Mouse (Mus musculus) midbrain, postnatal 0 days (tissue): Measurements from ENCODE around the gene D1Ertd622e. TPM values are rescaled to one million over a fixed set of nuclear protein-coding genes. Genes with fewer than 3 reads are reported as not detected.
A peak's percentile ranks its signal among the peaks of the same experiment; 100 is the strongest.

Source experiments
- ATAC-seq: fragments of 200-750 bp; cut with Nextera tagmentation; 2 replicates; pipeline ENCODE4 v1.8.0; 2017; ENCODE audit warnings: moderate number of reproducible peaks, mild to moderate bottlenecking, moderate TSS enrichment, moderate library complexity; ENCODE audit not compliant: low FRiP score
- DNase-seq: peaks from one replicate; pipeline ENCODE4 v3.0.0-alpha.2; 2015; ENCODE audit warnings: low spot score
- H3K27ac ChIP-seq: fragments of 300-500 bp; sonication (generic); 2 replicates; pipeline ENCODE4 v1.5.1; 2014; ENCODE audit warnings: low read depth, mild to moderate bottlenecking, low read length, mixed read lengths
- H3K27me3 ChIP-seq: fragments of 300-500 bp; sonication (generic); 2 replicates; pipeline ENCODE4 v1.6.1; 2014; ENCODE audit warnings: low read length, control low read depth, mixed read lengths; ENCODE audit not compliant: insufficient read depth
- H3K36me3 ChIP-seq: fragments of 300-500 bp; sonication (generic); 2 replicates; pipeline ENCODE4 v1.6.1; 2014; ENCODE audit warnings: low read length, control low read depth, mixed read lengths; ENCODE audit not compliant: insufficient read depth
- H3K4me1 ChIP-seq: fragments of 300-500 bp; sonication (generic); 2 replicates; pipeline ENCODE4 v1.6.1; 2014; ENCODE audit warnings: mild to moderate bottlenecking, control low read depth, antibody characterized with exemption, low read length, mixed read lengths; ENCODE audit not compliant: insufficient read depth
- H3K4me2 ChIP-seq: fragments of 300-500 bp; sonication (generic); 2 replicates; pipeline ENCODE4 v1.6.1; 2014; ENCODE audit warnings: low read depth, mild to moderate bottlenecking, low read length, mixed read lengths; ENCODE audit not compliant: poor library complexity, severe bottlenecking
- H3K4me3 ChIP-seq: fragments of 300-500 bp; sonication (generic); 2 replicates; pipeline ENCODE4 v1.5.1; 2014; ENCODE audit warnings: low read depth, mild to moderate bottlenecking, low read length, moderate library complexity
- H3K9ac ChIP-seq: fragments of 300-500 bp; sonication (generic); replicated peaks from 2 replicates; pipeline ENCODE4 v1.6.1; 2014; ENCODE audit warnings: mild to moderate bottlenecking, low read length, moderate library complexity, mixed read lengths; ENCODE audit not compliant: poor library complexity, severe bottlenecking
- H3K9me3 ChIP-seq: fragments of 300-500 bp; sonication (generic); 2 replicates; pipeline ENCODE4 v1.6.1; 2016; ENCODE audit warnings: low read length, control low read depth
- CTCF ChIP-seq: IDR thresholded peaks from 2 replicates; pipeline ENCODE4 v1.5.1; 2016; ENCODE audit warnings: antibody characterized with exemption, mild to moderate bottlenecking
- WGBS: fragments of 180-500 bp; shearing (Covaris S2); extraction: QIAGEN DNeasy Blood & Tissue Kit; methylation state at CpG from one replicate; pipeline ENCODE4 v1.1.7; 2014; 5-methylcytosine and 5-hydroxymethylcytosine counted together
- polyA plus RNA-seq: library from polyadenylated mRNA; unstranded; fragments of >200 nt; fragmentation: Nextera tagmentation; extraction: Ambion mirVana; gene quantifications from 2 replicates; pipeline ENCODE4 v1.2.1, GENCODE M21; 2015
- total RNA-seq: library from RNA; depleted of rRNA; stranded (reverse); fragments of >200 nt; gene quantifications from 2 replicates; pipeline ENCODE4 v1.2.3, GENCODE M21; 2014; rRNA removed

D1Ertd622e gene
- total RNA-seq = 32.9 and 60.9 TPM in 2 replicates
- 57.0 and 57.9 TPM in 2 replicates for polyA plus RNA-seq

DNA sequence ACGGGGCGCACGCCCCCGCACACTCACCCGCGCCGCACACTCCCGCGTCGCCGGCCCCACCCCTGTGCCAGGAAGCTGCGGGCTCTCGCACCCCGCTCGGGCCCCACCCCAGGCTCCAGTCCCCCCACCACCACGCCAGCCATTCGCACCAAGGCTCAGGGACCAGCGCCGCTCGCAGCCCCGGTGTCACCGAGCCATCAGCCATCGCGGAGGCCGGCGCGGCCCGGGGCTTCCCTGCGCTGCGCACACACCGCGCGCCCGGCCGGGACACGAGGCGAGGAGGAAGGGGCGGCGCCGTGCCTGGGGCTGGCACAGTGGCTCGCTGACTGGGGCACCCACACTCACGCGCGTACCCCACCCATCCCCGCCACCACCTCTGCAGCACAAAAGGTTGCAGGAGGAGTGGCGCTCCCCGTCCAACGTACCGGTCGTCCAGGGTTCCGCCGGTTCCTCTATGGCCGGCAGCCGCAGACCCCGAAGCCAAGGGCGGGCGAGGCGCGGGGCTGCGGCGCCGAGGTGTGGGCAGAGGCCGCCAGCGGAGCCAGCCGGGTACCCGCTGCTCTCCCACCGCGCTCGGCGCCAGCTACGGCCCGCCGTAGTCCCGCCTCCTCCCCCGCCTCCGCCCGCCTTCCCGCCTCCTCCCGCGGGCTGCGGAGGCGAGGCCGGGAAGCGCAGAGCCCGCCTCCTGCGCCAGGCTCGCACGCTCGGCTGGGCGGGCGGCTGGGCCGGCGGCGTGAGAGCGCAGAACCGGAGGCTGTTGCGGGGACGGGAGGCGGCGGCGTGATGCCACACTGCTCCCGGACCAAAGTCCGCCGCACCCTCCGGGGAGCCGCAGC lies at the start of gene D1Ertd622e:
Gene D1Ertd622e, minus strand, starts transcription at position 669 of the 836 bp plus-strand sequence.
- DNase-seq (peak; percentile 88), ATAC-seq (peak; percentile 93)
- H3K9ac ChIP-seq = peak within 1 kb of the TSS; percentile 83
- under 1% methylated on average over 54 of the region's 106 CpGs for WGBS
- H3K4me1 ChIP-seq = peaks cover 24% of the 10 kb centered on the region
- H3K27ac ChIP-seq = peak within 1 kb of the TSS; percentile 98
- no peaks in the 10 kb centered on the region for H3K27me3 ChIP-seq
- H3K9me3 ChIP-seq = no peaks in the 10 kb centered on the region
- no peaks in the 10 kb centered on the region for H3K36me3 ChIP-seq
- H3K4me3 ChIP-seq = peak within 1 kb of the TSS; percentile 95
- TF ChIP-seq CTCF = no peak; the same call in 1 of the 2 replicates
- H3K4me2 ChIP-seq = peak within 1 kb of the TSS; percentile 70

GRCm38 (mm10) chr1:97710520-97710919 lies 48.6 kb upstream of the D1Ertd622e start:
- no peaks in the 10 kb centered on the region for H3K27me3 ChIP-seq
- H3K4me2 ChIP-seq = no peak overlapping the region
- no peak overlapping the region for H3K27ac ChIP-seq
- H3K4me1 ChIP-seq = no peaks in the 10 kb centered on the region
- H3K36me3 ChIP-seq = peaks cover 33% of the 10 kb centered on the region
- WGBS = 94% methylated on average over 3 of the region's 3 CpGs
- no peak for DNase-seq
- no peak overlapping the region for H3K4me3 ChIP-seq
- H3K9ac ChIP-seq = no peak overlapping the region
- no peak for ATAC-seq
- H3K9me3 ChIP-seq = no peaks in the 10 kb centered on the region
- no peak for TF ChIP-seq CTCF

GRCm38 (mm10) chr1:97705389-97705788 lies 43.5 kb upstream of the D1Ertd622e start:
- DNase-seq (no peak), ATAC-seq (no peak)
- Histone ChIP-seq H3K9me3 (no peaks in the 10 kb centered on the region), H3K9ac (no peak overlapping the region), H3K4me1 (no peaks in the 10 kb centered on the region), H3K27ac (no peak overlapping the region), H3K27me3 (no peaks in the 10 kb centered on the region), H3K4me2 (no peak overlapping the region), H3K36me3 (peaks cover 20% of the 10 kb centered on the region), H3K4me3 (no peak overlapping the region)
- TF ChIP-seq CTCF = no peak

- no peaks in the 10 kb centered on the region for H3K27me3 ChIP-seq
- WGBS = 92% methylated on average over 1 of the region's 1 CpGs
- no peak overlapping the region for H3K9ac ChIP-seq
- no peak for TF ChIP-seq CTCF
- no peaks in the 10 kb centered on the region for H3K9me3 ChIP-seq
- H3K36me3 ChIP-seq = peaks cover 20% of the 10 kb centered on the region
- DNase-seq = no peak
- H3K27ac ChIP-seq = no peak overlapping the region
- no peak for ATAC-seq
- H3K4me1 ChIP-seq = no peaks in the 10 kb centered on the region
- no peak overlapping the region for H3K4me2 ChIP-seq
- no peak overlapping the region for H3K4me3 ChIP-seq
Observed at GRCm38 (mm10) chr1:97704646-97705045, 42.8 kb upstream of the D1Ertd622e start.

GRCm38 (mm10) chr1:97698956-97699570 lies 37.2 kb upstream of the D1Ertd622e start:
- 15% methylated on average over 11 of the region's 11 CpGs for WGBS
- Histone ChIP-seq H3K4me1 (no peaks in the 10 kb centered on the region), H3K27me3 (no peaks in the 10 kb centered on the region), H3K9ac (no peak overlapping the region), H3K4me3 (no peak overlapping the region), H3K27ac (no peak overlapping the region), H3K36me3 (no peaks in the 10 kb centered on the region), H3K9me3 (no peaks in the 10 kb centered on the region), H3K4me2 (no peak overlapping the region)
- TF ChIP-seq CTCF = no peak
- DNase-seq (no peak), ATAC-seq (peak; percentile 45; the same call in 1 of the 2 replicates)

- 93% methylated on average over 1 of the region's 1 CpGs for WGBS
- ATAC-seq (no peak), DNase-seq (no peak)
- no peaks in the 10 kb centered on the region for H3K4me1 ChIP-seq
- H3K4me3 ChIP-seq = no peak overlapping the region
- H3K36me3 ChIP-seq = no peaks in the 10 kb centered on the region
- no peak overlapping the region for H3K4me2 ChIP-seq
- no peaks in the 10 kb centered on the region for H3K9me3 ChIP-seq
- H3K27ac ChIP-seq = no peak overlapping the region
- no peak for TF ChIP-seq CTCF
- no peaks in the 10 kb centered on the region for H3K27me3 ChIP-seq
- no peak overlapping the region for H3K9ac ChIP-seq
Observed at GRCm38 (mm10) chr1:97697273-97697672, 35.4 kb upstream of the D1Ertd622e start.
